Mouse (Mus musculus) megakaryocyte, embryonic 14.5 days (primary cell): ENCODE measurements around the gene Nrip1. TPM values are rescaled to one million over a fixed set of nuclear protein-coding genes. Genes with fewer than 3 reads are reported as not detected.
"Not testable (repeated sequence)": the region's sequence is repeated elsewhere in the genome, so short reads cannot be mapped to it uniquely, and the experiment has no call there.

Experiments
- H3K27me3 ChIP-seq: replicated peaks from 2 replicates; pipeline ENCODE3; 2012; ENCODE audit warnings: inconsistent platforms
- H3K36me3 ChIP-seq: replicated peaks from 2 replicates; pipeline ENCODE3; 2012; ENCODE audit warnings: low read length, inconsistent platforms, mixed read lengths
- H3K4me1 ChIP-seq: 2 replicates; pipeline ENCODE4 v1.6.1; 2012; ENCODE audit warnings: inconsistent platforms
- H3K4me3 ChIP-seq: replicated peaks from 2 replicates; pipeline ENCODE3; 2012; ENCODE audit warnings: moderate library complexity, mild to moderate bottlenecking, inconsistent platforms
- H3K9me3 ChIP-seq: 2 replicates; pipeline ENCODE4 v1.6.1; 2012; ENCODE audit warnings: inconsistent platforms
- FLI1 ChIP-seq: IDR thresholded peaks from 2 replicates; pipeline ENCODE4 v1.6.1; 2012; ENCODE audit warnings: low read length, inconsistent platforms, mixed read lengths
- GATA1 ChIP-seq: IDR thresholded peaks from 3 replicates; pipeline ENCODE4 v1.6.1; 2012; ENCODE audit warnings: mixed read lengths, low read length, inconsistent platforms, borderline replicate concordance
- polyA plus RNA-seq: library from polyadenylated mRNA; stranded (reverse); fragments of >175 nt; gene quantifications from 2 replicates; pipeline ENCODE4 v1.2.3, GENCODE M21; 2012; ENCODE audit warnings: low replicate concordance; ENCODE audit not compliant: insufficient read depth

The Nrip1 gene
- polyA plus RNA-seq, 1 experiment: 3.0 TPM

DNA sequence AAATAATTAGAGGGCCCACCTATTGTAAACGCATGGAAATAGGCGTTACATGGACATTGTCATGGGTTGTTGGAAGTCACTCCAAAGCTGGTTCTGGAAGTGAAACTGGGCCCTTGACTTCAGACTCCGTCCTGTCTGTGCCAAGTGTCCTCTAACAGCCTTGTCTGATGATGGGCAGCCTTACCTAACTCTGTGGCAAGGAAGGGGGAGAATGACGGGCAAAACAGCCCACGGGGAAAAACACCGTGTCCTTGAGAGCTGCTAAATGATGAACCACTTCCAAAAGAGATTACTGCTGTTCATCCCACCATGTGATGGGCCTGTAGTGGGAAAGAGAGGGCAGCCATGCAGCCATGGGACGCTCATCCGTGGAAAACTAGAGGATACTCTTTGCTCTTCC lies 34.6 kb upstream of the Nrip1 start:
- no peaks in the 10 kb centered on the region for H3K27me3 ChIP-seq
- H3K4me3 ChIP-seq: no peak overlapping the region
- TF ChIP-seq GATA1 (no peak), FLI1 (no peak)
- H3K9me3 ChIP-seq: no peaks in the 10 kb centered on the region
- peaks cover 25% of the 10 kb centered on the region for H3K4me1 ChIP-seq
- no peaks in the 10 kb centered on the region for H3K36me3 ChIP-seq

DNA sequence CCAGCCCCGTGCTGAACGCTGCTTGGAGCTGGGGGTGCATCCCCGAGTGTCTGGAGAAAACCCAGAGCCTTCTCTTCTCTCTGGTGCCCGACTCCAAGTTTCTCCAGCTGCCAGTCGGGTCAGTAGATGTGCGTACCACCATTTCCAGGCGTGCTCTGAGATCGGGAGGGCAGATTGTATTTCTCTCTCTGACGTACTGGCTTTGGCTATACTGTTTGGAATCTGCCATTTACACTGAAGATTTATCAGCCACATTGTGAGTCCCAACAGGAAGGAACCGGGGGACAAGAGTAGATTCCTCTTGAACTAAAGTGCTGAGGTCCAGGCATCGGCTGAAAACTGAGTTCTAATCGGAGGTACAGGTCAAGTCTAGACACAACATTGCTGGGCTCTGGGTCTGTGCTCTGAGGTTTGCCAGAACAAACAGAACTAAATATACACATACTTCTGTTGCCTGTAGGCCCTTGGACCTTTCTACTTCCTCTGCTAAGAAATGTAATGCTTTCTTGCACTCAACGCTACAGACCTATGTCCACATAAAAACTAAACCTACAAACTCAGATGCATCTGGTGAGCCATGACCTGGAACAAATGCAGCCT lies 33.8 kb upstream of the Nrip1 start:
- Histone ChIP-seq H3K36me3 (no peaks in the 10 kb centered on the region), H3K9me3 (no peaks in the 10 kb centered on the region), H3K4me1 (peaks cover 25% of the 10 kb centered on the region), H3K27me3 (no peaks in the 10 kb centered on the region), H3K4me3 (no peak overlapping the region)
- no peak for TF ChIP-seq FLI1
- no peak for TF ChIP-seq GATA1

DNA sequence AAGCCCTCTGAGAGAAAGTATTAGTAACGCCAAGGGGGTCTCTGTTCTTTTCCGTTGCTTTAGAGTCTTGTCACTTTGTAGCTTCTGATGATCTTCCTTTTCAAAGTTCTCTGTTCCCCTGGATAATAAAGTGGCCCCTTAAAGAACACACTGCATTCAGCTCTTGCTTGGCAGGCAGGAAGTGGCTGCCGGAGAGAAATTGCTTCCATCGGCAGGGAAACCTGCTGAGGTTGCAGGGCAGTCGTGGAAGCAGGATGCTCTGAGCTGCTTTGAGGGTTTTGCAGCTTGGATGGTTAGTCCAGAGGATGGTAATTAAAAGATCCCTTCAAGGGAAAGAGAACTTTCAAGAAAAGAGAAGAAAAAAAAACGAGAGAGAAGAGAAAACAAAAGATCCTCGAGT lies 33.3 kb upstream of the Nrip1 start:
- Histone ChIP-seq H3K27me3 (no peaks in the 10 kb centered on the region), H3K9me3 (no peaks in the 10 kb centered on the region), H3K4me3 (no peak overlapping the region)

DNA sequence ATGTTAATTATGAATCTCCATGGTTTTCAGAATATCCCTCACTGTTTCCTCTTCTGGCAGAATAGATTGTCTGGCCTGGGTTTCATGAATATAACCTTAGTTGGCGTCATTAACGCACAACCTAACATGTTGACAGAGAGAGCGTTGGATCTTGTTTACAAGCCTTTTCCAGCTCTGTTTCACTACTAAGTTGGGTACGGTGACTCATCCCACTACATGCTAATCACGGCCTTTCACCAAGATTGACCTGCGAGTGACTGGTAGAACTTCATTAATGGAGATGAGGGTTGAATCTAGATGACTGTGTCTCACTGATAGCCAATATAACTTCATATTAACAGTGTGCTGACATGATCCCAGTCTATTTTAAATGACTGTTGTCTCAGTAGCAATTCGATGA lies 32.7 kb upstream of the Nrip1 start:
- no peak for TF ChIP-seq FLI1
- no peak overlapping the region for H3K4me3 ChIP-seq
- H3K9me3 ChIP-seq: no peaks in the 10 kb centered on the region
- no peaks in the 10 kb centered on the region for H3K27me3 ChIP-seq
- H3K4me1 ChIP-seq: peaks cover 25% of the 10 kb centered on the region
- H3K36me3 ChIP-seq: no peaks in the 10 kb centered on the region

More for the DNA sequence above, 33.3 kb upstream of the Nrip1 start:
- TF ChIP-seq FLI1 (no peak), GATA1 (no peak)
- H3K4me1 ChIP-seq: peaks cover 25% of the 10 kb centered on the region
- H3K36me3 ChIP-seq: no peaks in the 10 kb centered on the region

DNA sequence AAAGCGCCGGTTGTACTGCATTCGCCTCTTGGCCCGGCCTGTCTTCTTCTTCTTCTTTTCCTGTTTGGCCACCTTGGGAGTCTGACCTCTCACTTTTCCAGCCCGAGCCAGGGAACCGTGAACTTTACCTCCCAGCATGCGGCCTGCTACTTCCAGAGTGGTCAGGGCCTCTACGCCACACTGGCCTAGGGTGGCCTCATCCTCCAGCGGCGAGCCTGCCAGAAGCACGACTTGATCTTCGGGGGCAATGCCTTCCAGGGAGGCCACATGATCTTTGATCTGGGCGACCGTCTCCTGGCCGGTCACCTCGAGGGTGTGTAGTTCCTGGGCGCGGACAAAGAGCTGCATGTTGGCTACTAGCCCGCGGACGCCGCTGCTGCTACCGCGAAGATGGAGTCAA lies 29.7 kb upstream of the Nrip1 start:
- H3K4me1 ChIP-seq: peaks cover 21% of the 10 kb centered on the region
- H3K36me3 ChIP-seq, H3K9me3 ChIP-seq, H3K27me3 ChIP-seq, H3K4me3 ChIP-seq: not testable (repeated sequence)

DNA sequence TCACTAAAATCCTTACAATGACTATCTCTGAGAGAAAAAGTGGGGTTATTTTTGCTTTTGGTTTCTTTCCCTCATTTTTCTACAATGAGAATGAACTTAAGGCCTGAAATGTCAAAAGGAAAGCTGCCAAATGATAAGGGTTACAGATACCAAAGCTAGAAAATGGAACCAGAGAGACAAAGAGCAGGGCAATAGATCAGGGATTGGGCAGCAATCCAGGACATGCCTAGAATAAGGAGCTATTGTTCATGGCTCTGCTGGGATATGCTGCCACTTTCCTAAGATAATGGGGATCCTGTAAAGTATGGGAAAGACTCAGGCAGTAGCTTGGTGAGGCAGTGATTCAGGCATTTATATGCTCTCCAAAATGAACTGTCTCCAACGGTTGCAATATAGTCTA lies 22.9 kb upstream of the Nrip1 start:
- no peaks in the 10 kb centered on the region for H3K27me3 ChIP-seq
- no peak for TF ChIP-seq FLI1
- no peak for TF ChIP-seq GATA1
- no peak overlapping the region for H3K4me3 ChIP-seq
- peaks cover 16% of the 10 kb centered on the region for H3K4me1 ChIP-seq
- H3K9me3 ChIP-seq: no peaks in the 10 kb centered on the region
- H3K36me3 ChIP-seq: no peaks in the 10 kb centered on the region

DNA sequence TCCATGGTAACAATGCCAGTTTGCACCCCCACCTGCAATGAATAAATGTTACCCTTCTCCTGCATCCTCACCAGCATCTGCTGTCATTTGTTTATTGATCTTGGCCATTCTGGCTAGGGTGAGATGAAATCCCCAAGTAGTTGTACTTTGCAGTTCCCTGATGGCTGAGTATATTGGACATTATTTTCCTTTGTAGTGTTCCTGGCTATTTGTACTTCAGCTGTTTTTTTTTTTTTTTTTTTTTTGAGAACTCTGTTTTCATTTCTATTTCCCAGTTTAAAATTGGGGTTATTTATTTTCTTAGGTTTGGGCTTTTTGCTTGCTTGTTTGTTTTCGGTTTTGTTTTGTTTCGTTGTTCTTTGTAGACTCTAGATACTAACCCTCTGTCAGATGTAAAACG lies 19.6 kb upstream of the Nrip1 start:
- no peaks in the 10 kb centered on the region for H3K27me3 ChIP-seq
- H3K9me3 ChIP-seq: no peaks in the 10 kb centered on the region
- TF ChIP-seq FLI1 (no peak), GATA1 (no peak)
- H3K4me3 ChIP-seq: no peak overlapping the region
- peaks cover 6% of the 10 kb centered on the region for H3K4me1 ChIP-seq
- H3K36me3 ChIP-seq: no peaks in the 10 kb centered on the region

DNA sequence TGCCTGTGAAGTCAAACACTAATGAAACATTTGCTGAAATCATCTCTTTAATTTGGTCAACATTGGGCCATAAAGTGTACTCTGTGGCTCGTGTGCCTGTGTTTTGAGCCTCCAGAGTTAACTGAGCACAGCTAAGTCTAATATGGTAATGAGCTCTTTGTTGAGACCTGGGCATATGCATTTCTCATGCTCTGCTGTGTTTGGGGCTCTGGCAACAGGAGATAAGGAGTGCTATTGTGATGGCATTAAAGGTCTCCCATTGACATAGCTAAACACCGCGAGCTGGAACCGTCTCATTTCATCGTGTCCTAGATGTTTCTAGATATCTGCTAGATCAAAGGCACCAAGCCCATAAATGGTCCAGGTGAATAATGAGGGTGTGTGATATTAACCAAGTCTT lies 12.9 kb upstream of the Nrip1 start:
- H3K36me3 ChIP-seq: no peaks in the 10 kb centered on the region
- no peaks in the 10 kb centered on the region for H3K27me3 ChIP-seq
- TF ChIP-seq FLI1 (no peak), GATA1 (no peak)
- no peak overlapping the region for H3K4me3 ChIP-seq
- peaks cover 4% of the 10 kb centered on the region; the same call in 1 of the 2 replicates for H3K4me1 ChIP-seq
- H3K9me3 ChIP-seq: no peaks in the 10 kb centered on the region

DNA sequence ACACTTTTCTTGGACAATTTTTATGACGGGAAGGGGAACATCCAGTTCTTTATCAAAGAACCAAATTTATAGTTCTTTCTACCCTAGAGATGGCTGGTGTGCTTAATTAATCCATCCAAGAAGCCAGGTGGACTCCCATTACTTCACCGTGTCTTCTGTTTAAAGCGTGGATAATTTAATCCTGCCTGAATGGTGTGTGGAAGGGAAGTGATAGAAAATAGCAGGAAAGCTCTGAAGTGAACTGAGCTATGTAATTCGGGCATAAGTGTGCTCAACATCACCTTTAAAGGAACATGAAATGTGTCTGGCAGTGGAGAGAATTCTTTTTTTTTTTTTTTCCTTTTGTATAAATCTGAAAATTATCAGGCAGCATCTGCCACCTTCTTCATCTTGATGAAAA lies 12.4 kb upstream of the Nrip1 start:
- TF ChIP-seq FLI1 (no peak), GATA1 (no peak)
- peaks cover 4% of the 10 kb centered on the region; the same call in 1 of the 2 replicates for H3K4me1 ChIP-seq
- H3K9me3 ChIP-seq: no peaks in the 10 kb centered on the region

DNA sequence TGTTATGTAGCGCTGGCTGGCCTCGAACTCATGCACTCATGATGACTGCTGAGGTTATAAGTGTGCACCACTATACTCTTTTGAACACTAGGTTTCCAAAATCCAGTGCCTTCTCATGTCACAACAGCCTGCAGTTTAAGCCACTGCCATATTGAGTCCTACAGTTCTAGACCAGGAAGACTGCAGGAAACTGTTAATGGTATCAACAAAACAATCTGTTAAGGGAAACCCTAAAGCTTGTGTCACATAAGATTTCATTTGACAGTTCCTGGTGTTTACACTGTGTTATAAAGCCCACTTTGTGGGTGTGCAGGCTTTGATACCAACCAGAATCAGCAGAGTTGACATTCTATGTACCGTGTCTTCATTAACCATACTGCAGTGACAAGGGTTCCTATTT lies 3.6 kb upstream of the Nrip1 start:
- Histone ChIP-seq H3K4me3 (no peak overlapping the region), H3K36me3 (no peaks in the 10 kb centered on the region), H3K4me1 (peaks cover 20% of the 10 kb centered on the region), H3K27me3 (peaks cover 3% of the 10 kb centered on the region), H3K9me3 (no peaks in the 10 kb centered on the region)
- TF ChIP-seq FLI1 (no peak), GATA1 (no peak)

More for the DNA sequence above, 12.4 kb upstream of the Nrip1 start:
- Histone ChIP-seq H3K4me3 (no peak overlapping the region), H3K36me3 (no peaks in the 10 kb centered on the region), H3K27me3 (peaks cover 3% of the 10 kb centered on the region)

DNA sequence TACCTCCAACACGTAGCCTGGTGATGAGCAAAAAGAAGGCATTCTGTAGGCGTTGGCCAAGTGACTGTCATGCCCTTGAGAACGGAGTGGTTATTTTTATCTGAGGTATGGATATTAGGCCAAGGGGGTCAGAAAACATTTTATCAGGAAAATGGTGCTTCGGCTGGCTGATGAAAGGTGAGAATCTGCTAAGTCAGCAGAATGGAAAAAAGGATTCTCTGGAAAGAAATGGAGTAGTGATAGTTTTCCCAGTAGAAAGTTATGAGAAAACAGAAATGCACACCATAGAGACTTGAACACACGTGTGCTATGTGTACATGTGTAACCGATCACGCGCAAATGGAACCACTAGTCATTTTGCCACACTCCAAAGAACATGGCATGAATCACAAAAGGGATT lies 3.0 kb upstream of the Nrip1 start:
- Histone ChIP-seq H3K9me3 (no peaks in the 10 kb centered on the region), H3K4me3 (no peak overlapping the region), H3K27me3 (peaks cover 3% of the 10 kb centered on the region), H3K36me3 (no peaks in the 10 kb centered on the region), H3K4me1 (peaks cover 20% of the 10 kb centered on the region)
- no peak for TF ChIP-seq FLI1
- TF ChIP-seq GATA1: no peak
